Mouse (Mus musculus): ENCODE results near the gene Yeats4.

The Yeats4 gene

GRCm38 (mm10) chr10:117202981-117203557, 21.2 kb downstream of the Yeats4 start:
- in situ Hi-C loops (cut with MboI, MseI): loop anchor here (10.0 kb wide), 1 partner anchor 238 kb away; no protein-coding TSS in a partner anchor

GRCm38 (mm10) chr10:117199701-117200100, 24.6 kb downstream of the Yeats4 start:
- in situ Hi-C loops (cut with MboI, MseI): loop anchor here (10.0 kb wide), 1 partner anchor 235 kb away; no protein-coding TSS in a partner anchor

- in situ Hi-C loops (cut with MboI, MseI): no loop called here
Observed at GRCm38 (mm10) chr10:117196696-117197095, 27.6 kb downstream of the Yeats4 start.

GRCm38 (mm10) chr10:117195748-117196147, 28.6 kb downstream of the Yeats4 start:
- in situ Hi-C loops (cut with MboI, MseI): no loop called here

- in situ Hi-C loops (cut with MboI, MseI): no loop called here
Observed at GRCm38 (mm10) chr10:117195005-117195404, 29.3 kb downstream of the Yeats4 start.

- in situ Hi-C loops (cut with MboI, MseI): no loop called here
Observed at GRCm38 (mm10) chr10:117193364-117193763, 30.9 kb downstream of the Yeats4 start.

GRCm38 (mm10) chr10:117185399-117186089, 38.8 kb downstream of the Yeats4 start:
- in situ Hi-C loops (cut with MboI, MseI): no loop called here

- in situ Hi-C loops (cut with MboI, MseI): no loop called here
Observed at GRCm38 (mm10) chr10:117181098-117181497, 43.2 kb downstream of the Yeats4 start.

GRCm38 (mm10) chr10:117174645-117175044, 49.7 kb downstream of the Yeats4 start:
- in situ Hi-C loops (cut with MboI, MseI): no loop called here

- in situ Hi-C loops (cut with MboI, MseI): no loop called here
Observed at GRCm38 (mm10) chr10:117173566-117174438, 50.5 kb downstream of the Yeats4 start.

GRCm38 (mm10) chr10:117173111-117173510, 51.2 kb downstream of the Yeats4 start:
- in situ Hi-C loops (cut with MboI, MseI): no loop called here

GRCm38 (mm10) chr10:117172069-117172468, 52.2 kb downstream of the Yeats4 start:
- in situ Hi-C loops (cut with MboI, MseI): no loop called here

GRCm38 (mm10) chr10:117166785-117167425, 57.4 kb downstream of the Yeats4 start:
- in situ Hi-C loops (cut with MboI, MseI): no loop called here

All from T-helper 1 cell (primary cell).